Comparison of ENCODE assay signal across 10 mouse cellular contexts in the genomic region with DNA sequence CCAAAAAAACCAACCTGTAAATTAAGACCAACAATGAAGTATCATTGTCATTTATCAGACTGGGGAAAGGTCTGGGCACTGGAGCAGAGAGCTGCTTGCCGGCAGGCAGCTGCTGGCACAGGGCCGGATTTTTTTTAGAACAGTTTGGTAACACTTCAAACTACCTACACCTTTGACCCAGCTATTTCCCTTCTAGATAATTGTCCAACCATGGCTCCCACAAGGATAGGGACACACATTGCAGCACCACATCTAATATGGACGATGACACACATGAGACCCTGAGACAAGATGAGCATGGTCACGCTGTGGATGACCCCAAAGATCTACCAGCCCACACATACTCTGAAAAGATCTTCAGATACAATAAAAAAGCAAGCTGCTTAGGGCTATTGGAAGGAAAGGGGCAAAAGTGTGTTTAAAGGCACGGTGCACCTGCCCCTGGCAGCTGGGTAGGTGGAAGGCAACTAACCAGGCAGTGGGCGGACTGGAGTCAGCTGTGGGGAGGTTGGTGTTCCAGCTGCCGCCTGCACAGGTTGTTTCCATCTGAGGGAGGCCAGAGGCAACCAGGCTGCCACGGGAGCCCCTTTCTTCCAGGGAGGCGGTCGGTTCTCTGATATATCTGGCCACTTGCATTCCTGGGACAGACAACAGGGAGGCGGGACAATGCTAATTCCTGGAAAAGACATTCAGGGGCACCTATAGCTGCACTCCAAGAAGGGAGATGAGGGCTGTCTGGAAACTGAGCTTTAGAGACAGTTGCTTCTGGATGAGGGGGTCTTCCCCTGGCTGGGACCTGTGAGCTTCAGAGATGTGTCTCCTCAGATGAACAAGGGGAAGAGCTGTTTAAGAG. TPM values are rescaled to one million over a fixed set of nuclear protein-coding genes. Genes with fewer than 3 reads are reported as not detected.
DNase-seq lines count a peak whose midpoint lies in the region; ATAC-seq and TF ChIP-seq lines count a peak whose summit lies in the region.
"Had no signal": no experiment of that assay in that cellular context is flagged by ENCODE, and none has a peak within 500 bp of the region (broad histone marks: within the 10 kb centered on the region; RNA-seq: fewer than 3 reads in every experiment).

No protein-coding gene starts in this region.

- H3K36me3 ChIP-seq in forebrain, embryonic 10.5 days (replicated peaks): peaks cover 42% of the 10 kb centered on the region
- peaks cover 9% of the 10 kb centered on the region for H3K36me3 ChIP-seq in forebrain, embryonic 12.5 days (replicated peaks)
- H3K36me3 ChIP-seq: hindbrain, embryonic 12.5 days had no signal

- WGBS in forebrain, embryonic 10.5 days: 76% methylated on average over 11 of the region's 11 CpGs
- 67% methylated on average over 11 of the region's 11 CpGs for WGBS in forebrain, embryonic 12.5 days

- no peak for TF ChIP-seq CTCF in left cerebral cortex, adult 2 months (IDR thresholded peaks at IDR 0.05)

- H3K9ac ChIP-seq in forebrain, embryonic 12.5 days: no peak overlapping the region
- H3K9ac ChIP-seq: hindbrain, embryonic 12.5 days had no signal

- H3K4me1 ChIP-seq in forebrain, embryonic 10.5 days: peaks cover 21% of the 10 kb centered on the region
- no peaks in the 10 kb centered on the region for H3K4me1 ChIP-seq in forebrain, embryonic 12.5 days
- H3K4me1 ChIP-seq: hindbrain, embryonic 12.5 days had no signal

- no peak overlapping the region for H3K4me2 ChIP-seq in forebrain, embryonic 12.5 days
- H3K4me2 ChIP-seq: hindbrain, embryonic 12.5 days had no signal

- no peak overlapping the region for H3K4me3 ChIP-seq in forebrain, embryonic 10.5 days
- no peak overlapping the region for H3K4me3 ChIP-seq in forebrain, embryonic 12.5 days (replicated peaks)
- no peak overlapping the region for H3K4me3 ChIP-seq in left cerebral cortex, adult 2 months
- H3K4me3 ChIP-seq: hindbrain, embryonic 12.5 days had no signal

- DNase-seq in forebrain, embryonic 10.5 days (ENCODE audit: extremely low spot score, low spot score): no peak
- DNase-seq in adrenal gland, postnatal 14 days: peak; percentile 81
- DNase-seq in kidney, adult 8-10 months: peak; percentile 90
- peak; percentile 46 to 49 for DNase-seq in lung, postnatal 4 days
- no peak for DNase-seq in left cerebral cortex, adult 2 months (ENCODE audit: extremely low spot score in 1 of 2, low spot score in 2 of 2)
- DNase-seq in cerebellum, adult 18-20 months: no peak
- DNase-seq: cerebellum, adult 11-12 months had no signal

- intact Hi-C loops in left cerebral cortex, adult 2 months (cut with DNase I): no loop called here

- no peaks in the 10 kb centered on the region for H3K27me3 ChIP-seq in forebrain, embryonic 10.5 days (ENCODE audit: poor library complexity, severe bottlenecking)
- H3K27me3 ChIP-seq in forebrain, embryonic 12.5 days: no peaks in the 10 kb centered on the region
- H3K27me3 ChIP-seq: hindbrain, embryonic 12.5 days had no signal

- no peak for ATAC-seq in forebrain, embryonic 12.5 days (ENCODE audit: low FRiP score)
- ATAC-seq in cerebellum, adult (ENCODE audit: insufficient number of reproducible peaks, low FRiP score, low TSS enrichment): no peak

- H3K9me3 ChIP-seq in forebrain, embryonic 10.5 days: no peaks in the 10 kb centered on the region
- H3K9me3 ChIP-seq in forebrain, embryonic 12.5 days: no peaks in the 10 kb centered on the region
- H3K9me3 ChIP-seq: hindbrain, embryonic 12.5 days had no signal

- H3K27ac ChIP-seq in forebrain, embryonic 10.5 days: 0 out of 2 replicates have a peak overlapping the region, but pooled peaks have one; percentile 30
- no peak overlapping the region for H3K27ac ChIP-seq in forebrain, embryonic 12.5 days
- H3K27ac ChIP-seq in left cerebral cortex, adult 2 months: no peak overlapping the region
- H3K27ac ChIP-seq: hindbrain, embryonic 12.5 days had no signal

RNA-seq across cellular contexts. Expression of a gene that starts 28.0 kb away (rescaled TPM):
- polyA plus RNA-seq in forebrain, embryonic 10.5 days (2016; fragmentation: Nextera tagmentation; extraction: Ambion mirVana): 134 and 144 TPM in 2 replicates
- polyA plus RNA-seq in forebrain, embryonic 12.5 days (2016; fragmentation: Nextera tagmentation; extraction: Ambion mirVana): 118 and 139 TPM in 2 replicates
- total RNA-seq in adrenal gland, postnatal 14 days (2021): 94.1 and 150 TPM in 2 replicates
- total RNA-seq in left cerebral cortex, adult 2 months (2021): 100 to 1,000 TPM; 177 to 197 TPM

RNA-seq across cellular contexts. Expression of a gene that starts 56.1 kb away (rescaled TPM):
- polyA plus RNA-seq in forebrain, embryonic 10.5 days (2016; fragmentation: Nextera tagmentation; extraction: Ambion mirVana): 110 and 111 TPM in 2 replicates
- 67.9 and 69.6 TPM in 2 replicates for polyA plus RNA-seq in forebrain, embryonic 12.5 days (2016; fragmentation: Nextera tagmentation; extraction: Ambion mirVana)
- 64.5 and 70.5 TPM in 2 replicates for total RNA-seq in adrenal gland, postnatal 14 days (2021)
- total RNA-seq in left cerebral cortex, adult 2 months (2021): 10 to 100 TPM; 45.8 to 47.6 TPM

Comparison
In these comparisons a context has a peak if more than half of its experiments do, and no peak if none do; other contexts are left out.
1. DNase-seq: peak in adrenal gland, postnatal 14 days (single experiment), kidney, adult 8-10 months (2 of 2) and lung, postnatal 4 days (2 of 2); none in forebrain, embryonic 10.5 days (single experiment), left cerebral cortex, adult 2 months (0 of 2) and cerebellum, adult 18-20 months (0 of 2).